Mouse (Mus musculus) megakaryocyte, embryonic 14.5 days (primary cell): ENCODE measurements around the gene Pan3. TPM values are rescaled to one million over a fixed set of nuclear protein-coding genes. Genes with fewer than 3 reads are reported as not detected.

Experiments
- H3K27me3 ChIP-seq: replicated peaks from 2 replicates; pipeline ENCODE3; 2012; ENCODE audit warnings: inconsistent platforms
- H3K36me3 ChIP-seq: replicated peaks from 2 replicates; pipeline ENCODE3; 2012; ENCODE audit warnings: low read length, inconsistent platforms, mixed read lengths
- H3K4me1 ChIP-seq: 2 replicates; pipeline ENCODE4 v1.6.1; 2012; ENCODE audit warnings: inconsistent platforms
- H3K4me3 ChIP-seq: replicated peaks from 2 replicates; pipeline ENCODE3; 2012; ENCODE audit warnings: moderate library complexity, mild to moderate bottlenecking, inconsistent platforms
- H3K9me3 ChIP-seq: 2 replicates; pipeline ENCODE4 v1.6.1; 2012; ENCODE audit warnings: inconsistent platforms
- FLI1 ChIP-seq: IDR thresholded peaks from 2 replicates; pipeline ENCODE4 v1.6.1; 2012; ENCODE audit warnings: low read length, inconsistent platforms, mixed read lengths
- GATA1 ChIP-seq: IDR thresholded peaks from 3 replicates; pipeline ENCODE4 v1.6.1; 2012; ENCODE audit warnings: mixed read lengths, low read length, inconsistent platforms, borderline replicate concordance
- polyA plus RNA-seq: library from polyadenylated mRNA; stranded (reverse); fragments of >175 nt; gene quantifications from 2 replicates; pipeline ENCODE4 v1.2.3, GENCODE M21; 2012; ENCODE audit warnings: low replicate concordance; ENCODE audit not compliant: insufficient read depth

Pan3 gene
- 1.2 and 3.6 TPM in 2 replicates for polyA plus RNA-seq

- Histone ChIP-seq H3K27me3 (no peaks in the 10 kb centered on the region), H3K4me3 (peak within 1 kb of the TSS; percentile 95), H3K9me3 (no peaks in the 10 kb centered on the region), H3K36me3 (peaks cover 21% of the 10 kb centered on the region), H3K4me1 (peaks cover 63% of the 10 kb centered on the region)
- no peak for TF ChIP-seq FLI1
- no peak for TF ChIP-seq GATA1
Measured at GRCm38 (mm10) chr5:147429535-147430305, at the start of gene Pan3. Gene Pan3, plus strand, starts transcription at chr5:147430161.

- no peak overlapping the region for H3K4me3 ChIP-seq
- TF ChIP-seq FLI1: no peak
- TF ChIP-seq GATA1: no peak
- H3K9me3 ChIP-seq: peaks cover 12% of the 10 kb centered on the region
- H3K4me1 ChIP-seq: no peaks in the 10 kb centered on the region
- no peaks in the 10 kb centered on the region for H3K36me3 ChIP-seq
- H3K27me3 ChIP-seq: peaks cover 7% of the 10 kb centered on the region
Measured at GRCm38 (mm10) chr5:147381396-147381795, 48.6 kb upstream of the Pan3 start.

GRCm38 (mm10) chr5:147386865-147387264 is 43.1 kb upstream of the Pan3 start:
- no peaks in the 10 kb centered on the region for H3K36me3 ChIP-seq
- peaks cover 14% of the 10 kb centered on the region for H3K4me1 ChIP-seq
- H3K4me3 ChIP-seq: no peak overlapping the region
- no peaks in the 10 kb centered on the region for H3K9me3 ChIP-seq
- no peak for TF ChIP-seq GATA1
- TF ChIP-seq FLI1: no peak
- peaks cover 13% of the 10 kb centered on the region for H3K27me3 ChIP-seq

- peak overlapping the region; percentile 79 for H3K4me3 ChIP-seq
Measured at GRCm38 (mm10) chr5:147388376-147389008, 41.5 kb upstream of the Pan3 start.

GRCm38 (mm10) chr5:147389052-147389451 is 40.9 kb upstream of the Pan3 start:
- no peak for TF ChIP-seq FLI1
- no peak for TF ChIP-seq GATA1
- H3K9me3 ChIP-seq: no peaks in the 10 kb centered on the region
- H3K36me3 ChIP-seq: no peaks in the 10 kb centered on the region
- peak overlapping the region; percentile 26 for H3K4me3 ChIP-seq
- peaks cover 15% of the 10 kb centered on the region for H3K27me3 ChIP-seq
- peaks cover 14% of the 10 kb centered on the region for H3K4me1 ChIP-seq

More at GRCm38 (mm10) chr5:147388376-147389008, 41.5 kb upstream of the Pan3 start:
- H3K9me3 ChIP-seq: no peaks in the 10 kb centered on the region
- peaks cover 14% of the 10 kb centered on the region for H3K27me3 ChIP-seq
- no peaks in the 10 kb centered on the region for H3K36me3 ChIP-seq
- TF ChIP-seq GATA1: no peak
- TF ChIP-seq FLI1: no peak
- H3K4me1 ChIP-seq: peaks cover 14% of the 10 kb centered on the region

- Histone ChIP-seq H3K36me3 (no peaks in the 10 kb centered on the region), H3K4me1 (peaks cover 14% of the 10 kb centered on the region), H3K4me3 (no peak overlapping the region), H3K27me3 (peaks cover 18% of the 10 kb centered on the region), H3K9me3 (peaks cover 8% of the 10 kb centered on the region)
- TF ChIP-seq FLI1 (no peak), GATA1 (no peak)
Measured at GRCm38 (mm10) chr5:147390772-147391171, 39.2 kb upstream of the Pan3 start.

- TF ChIP-seq GATA1: no peak
- TF ChIP-seq FLI1: no peak
Measured at GRCm38 (mm10) chr5:147392667-147393213, 37.2 kb upstream of the Pan3 start.

GRCm38 (mm10) chr5:147395050-147395449 is 34.9 kb upstream of the Pan3 start:
- Histone ChIP-seq H3K4me1 (peaks cover 5% of the 10 kb centered on the region), H3K9me3 (peaks cover 12% of the 10 kb centered on the region), H3K27me3 (peaks cover 44% of the 10 kb centered on the region), H3K36me3 (no peaks in the 10 kb centered on the region), H3K4me3 (peak overlapping the region; percentile 18)
- TF ChIP-seq GATA1: no peak
- no peak for TF ChIP-seq FLI1

More at GRCm38 (mm10) chr5:147392667-147393213, 37.2 kb upstream of the Pan3 start:
- H3K4me1 ChIP-seq: peaks cover 14% of the 10 kb centered on the region
- H3K27me3 ChIP-seq: peaks cover 22% of the 10 kb centered on the region
- H3K4me3 ChIP-seq: no peak overlapping the region
- peaks cover 12% of the 10 kb centered on the region for H3K9me3 ChIP-seq
- no peaks in the 10 kb centered on the region for H3K36me3 ChIP-seq

GRCm38 (mm10) chr5:147399843-147400504 is 30.0 kb upstream of the Pan3 start, which contains the start of gene Flt3:
Gene Flt3, minus strand, starts transcription at chr5:147400489.
- Histone ChIP-seq H3K27me3 (peaks cover 44% of the 10 kb centered on the region), H3K4me1 (peaks cover 22% of the 10 kb centered on the region), H3K36me3 (no peaks in the 10 kb centered on the region), H3K4me3 (peak within 1 kb of the TSS; percentile 88), H3K9me3 (peaks cover 15% of the 10 kb centered on the region)
- TF ChIP-seq GATA1: no peak
- TF ChIP-seq FLI1: no peak
